Mouse (Mus musculus): ENCODE results near the gene Kdm5b. TPM values are rescaled to one million over a fixed set of nuclear protein-coding genes. Genes with fewer than 3 reads are reported as not detected.

Kdm5b gene
- polyA plus RNA-seq, 1 experiment from 2014 or later = 120 TPM

DNA sequence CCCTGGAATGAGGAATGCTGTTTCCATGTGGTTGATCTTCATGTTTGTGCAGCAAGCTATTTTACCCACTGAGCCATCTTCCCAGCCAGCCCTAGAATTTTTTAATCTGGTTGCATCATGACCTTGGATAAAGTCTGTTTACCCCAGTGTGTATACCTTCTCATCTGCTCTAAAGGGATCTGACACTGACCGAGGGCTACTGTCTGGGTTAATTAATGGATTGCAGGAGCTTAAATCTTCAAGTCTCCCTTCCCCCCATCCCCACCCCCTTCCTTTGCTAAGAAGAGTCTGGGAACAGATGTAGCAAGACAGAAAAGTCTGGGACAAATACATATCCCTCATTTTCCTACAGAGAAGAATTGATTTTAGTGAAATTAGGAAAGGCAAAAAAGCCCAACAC lies 7.5 kb downstream of the Kdm5b start:
- Histone ChIP-seq H3K4me1 (peaks cover 22% of the 10 kb centered on the region), H3K4me3 (no peak overlapping the region)
- 33% methylated on average over 1 of the region's 1 CpGs for WGBS

DNA sequence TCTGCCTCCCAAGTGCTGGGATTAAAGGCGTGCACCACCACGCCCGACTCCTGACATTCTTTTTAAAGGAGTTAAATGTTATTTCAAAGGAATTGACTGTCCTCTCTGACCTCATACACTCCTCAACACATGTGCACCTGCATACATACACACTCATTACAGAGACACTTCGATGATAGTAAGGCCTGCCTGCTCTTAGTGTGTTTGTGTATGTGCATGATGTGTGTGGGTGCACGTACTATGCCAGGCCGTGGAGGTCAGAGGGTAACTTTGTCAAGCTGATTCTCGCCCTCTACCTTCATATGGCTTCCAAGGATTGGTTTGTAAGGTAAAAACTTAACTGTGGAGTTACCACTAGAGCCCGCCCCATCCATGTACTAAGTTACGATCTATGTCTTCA lies 10.2 kb downstream of the Kdm5b start:
- no peak for ATAC-seq (ENCODE audit: low FRiP score)

More for the DNA sequence above, 7.5 kb downstream of the Kdm5b start:
- Histone ChIP-seq H3K36me3 (no peaks in the 10 kb centered on the region), H3K27ac (no peak overlapping the region), H3K9me3 (replicated peaks) (no peaks in the 10 kb centered on the region), H3K4me2 (replicated peaks) (no peak overlapping the region), H3K9ac (no peak overlapping the region), H3K27me3 (no peaks in the 10 kb centered on the region)
- no peak for ATAC-seq (ENCODE audit: low FRiP score)

DNA sequence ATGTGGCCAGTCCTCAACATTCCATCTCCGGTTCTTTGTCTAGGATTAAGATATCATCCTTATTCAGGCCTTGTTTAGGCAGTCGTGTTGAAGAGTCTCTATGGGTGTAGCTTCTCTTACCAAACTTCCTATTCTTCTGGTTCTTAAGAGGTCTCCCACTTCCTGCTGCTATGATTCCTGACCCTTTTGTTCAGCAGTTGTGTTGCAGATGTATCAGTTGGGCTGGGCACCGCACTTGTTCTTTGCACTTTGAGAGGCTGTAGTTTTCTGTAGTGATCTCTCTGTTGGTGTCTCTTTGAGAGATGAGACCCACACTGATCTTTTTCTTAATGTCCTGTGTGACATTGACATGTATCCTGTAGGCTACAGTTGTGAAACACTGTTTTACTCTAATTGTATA lies 10.7 kb downstream of the Kdm5b start:
- H3K4me1 ChIP-seq = peaks cover 5% of the 10 kb centered on the region; the same call in 1 of the 2 replicates
- 57% methylated on average over 3 of the region's 3 CpGs for WGBS
- no peak for ATAC-seq (ENCODE audit: low FRiP score)

More for the DNA sequence above, 10.2 kb downstream of the Kdm5b start:
- no peaks in the 10 kb centered on the region for H3K9me3 ChIP-seq (replicated peaks)
- H3K27me3 ChIP-seq = no peaks in the 10 kb centered on the region
- H3K4me2 ChIP-seq (replicated peaks) = no peak overlapping the region
- no peak overlapping the region for H3K9ac ChIP-seq
- WGBS = 95% methylated on average over 9 of the region's 9 CpGs
- H3K36me3 ChIP-seq = no peaks in the 10 kb centered on the region
- H3K4me1 ChIP-seq = peaks cover 9% of the 10 kb centered on the region; the same call in 1 of the 2 replicates
- H3K27ac ChIP-seq = no peak overlapping the region
- H3K4me3 ChIP-seq = no peak overlapping the region

DNA sequence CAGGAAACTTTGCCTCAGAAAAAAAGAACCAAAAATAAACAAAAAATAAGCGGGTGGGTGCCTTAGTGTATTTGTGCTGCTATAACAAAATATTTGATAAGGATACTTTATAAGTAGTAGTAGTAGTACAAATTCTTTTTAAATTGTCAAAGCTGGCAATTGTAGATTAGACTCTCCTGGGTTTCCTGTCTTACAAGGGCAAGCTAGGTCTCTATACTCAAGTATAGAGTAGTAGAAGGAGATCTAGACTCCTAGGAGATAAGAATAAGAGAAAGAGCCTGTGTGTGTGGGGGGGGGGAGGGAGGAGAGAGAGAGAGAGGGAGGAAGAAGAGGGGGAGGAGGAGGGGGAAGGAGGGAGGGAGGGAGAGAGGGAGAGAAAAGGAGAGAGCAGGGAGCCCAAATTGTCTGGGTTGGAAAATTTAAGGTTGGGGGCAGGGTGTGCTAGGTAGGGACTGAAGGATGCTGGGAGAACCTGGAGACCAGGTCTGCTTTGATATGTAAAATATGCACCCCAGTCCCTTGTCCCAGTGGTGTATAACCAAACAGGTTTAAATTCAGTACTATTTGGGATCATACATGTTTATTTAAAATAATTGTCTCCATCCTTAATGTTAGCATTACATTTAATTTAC lies 13.4 kb downstream of the Kdm5b start:
- H3K9me3 ChIP-seq (replicated peaks) = no peaks in the 10 kb centered on the region
- ATAC-seq (ENCODE audit: low FRiP score) = no peak

More for the DNA sequence above, 10.7 kb downstream of the Kdm5b start:
- Histone ChIP-seq H3K4me3 (no peak overlapping the region), H3K27me3 (no peaks in the 10 kb centered on the region), H3K9ac (no peak overlapping the region), H3K27ac (no peak overlapping the region), H3K9me3 (replicated peaks) (no peaks in the 10 kb centered on the region), H3K36me3 (no peaks in the 10 kb centered on the region), H3K4me2 (replicated peaks) (no peak overlapping the region)

DNA sequence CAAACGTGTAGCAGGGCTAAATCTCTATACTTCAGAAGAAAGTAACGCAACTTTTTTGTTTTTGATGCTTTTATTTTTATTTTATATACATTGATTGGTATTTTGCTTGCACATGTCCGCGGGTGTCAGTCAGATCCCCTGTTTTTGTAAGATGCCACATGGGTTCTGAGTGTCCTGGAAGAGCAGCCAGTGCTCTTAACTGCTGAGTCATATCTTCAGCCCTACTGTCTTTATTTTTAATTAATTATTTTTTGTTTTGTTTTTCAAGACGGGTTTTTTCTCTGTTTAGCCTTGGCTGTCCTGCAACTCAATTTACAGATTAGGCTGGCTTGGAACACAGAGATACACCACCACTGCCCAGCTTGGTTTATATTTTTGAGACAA lies 14.0 kb downstream of the Kdm5b start:
- Histone ChIP-seq H3K9me3 (replicated peaks) (no peaks in the 10 kb centered on the region), H3K4me3 (no peak overlapping the region), H3K4me1 (no peaks in the 10 kb centered on the region), H3K27me3 (no peaks in the 10 kb centered on the region), H3K27ac (no peak overlapping the region), H3K36me3 (no peaks in the 10 kb centered on the region), H3K9ac (no peak overlapping the region), H3K4me2 (replicated peaks) (no peak overlapping the region)
- 81% methylated on average over 5 of the region's 5 CpGs for WGBS
- no peak for ATAC-seq (ENCODE audit: low FRiP score)

More for the DNA sequence above, 13.4 kb downstream of the Kdm5b start:
- Histone ChIP-seq H3K4me2 (replicated peaks) (no peak overlapping the region), H3K9ac (no peak overlapping the region), H3K27ac (no peak overlapping the region), H3K4me3 (no peak overlapping the region), H3K4me1 (no peaks in the 10 kb centered on the region), H3K36me3 (no peaks in the 10 kb centered on the region), H3K27me3 (no peaks in the 10 kb centered on the region)
- 78% methylated on average over 1 of the region's 1 CpGs for WGBS

DNA sequence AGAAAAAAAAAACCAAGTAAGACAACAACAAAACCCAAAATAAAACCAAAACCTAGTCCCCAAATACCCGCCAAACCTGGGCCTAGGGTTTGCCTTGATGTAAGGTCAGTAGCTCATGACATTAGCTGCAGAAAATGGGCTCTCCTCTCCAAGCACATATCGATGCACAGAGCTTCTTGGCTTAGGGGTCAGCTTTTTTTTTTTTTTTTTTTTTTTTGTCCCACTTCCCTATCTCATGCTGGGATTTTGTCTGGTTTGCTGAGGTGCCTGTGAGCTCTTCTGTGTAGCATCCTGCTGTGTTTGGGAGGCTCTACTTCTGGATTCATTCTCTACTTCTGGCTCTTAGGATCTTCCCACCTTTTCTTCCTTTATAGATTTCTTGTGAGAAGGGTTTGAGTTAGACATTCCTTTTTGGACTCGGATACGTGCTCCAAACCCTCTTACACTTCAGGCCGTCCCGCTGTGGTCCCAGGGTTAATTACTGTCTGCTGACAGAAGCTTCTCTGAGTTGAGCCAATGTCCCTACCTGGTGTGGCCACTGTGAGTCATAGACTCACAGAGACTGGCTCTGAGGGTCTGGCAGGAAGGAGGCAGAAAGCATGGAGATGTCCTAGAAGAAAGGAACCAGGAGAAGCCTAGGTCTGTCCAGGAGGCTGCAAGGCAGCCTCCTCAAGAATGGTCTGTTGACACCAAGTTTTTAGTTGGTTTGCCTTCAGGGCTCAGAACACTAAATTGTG lies 17.6 kb downstream of the Kdm5b start:
- Histone ChIP-seq H3K4me1 (0 out of 2 replicates have a peak, but pooled peaks cover 5% of the 10 kb centered on the region), H3K4me2 (replicated peaks) (no peak overlapping the region), H3K9ac (no peak overlapping the region), H3K36me3 (no peaks in the 10 kb centered on the region), H3K9me3 (replicated peaks) (no peaks in the 10 kb centered on the region), H3K4me3 (no peak overlapping the region), H3K27ac (no peak overlapping the region), H3K27me3 (no peaks in the 10 kb centered on the region)
- ATAC-seq (ENCODE audit: low FRiP score) = no peak
- 85% methylated on average over 6 of the region's 6 CpGs for WGBS

DNA sequence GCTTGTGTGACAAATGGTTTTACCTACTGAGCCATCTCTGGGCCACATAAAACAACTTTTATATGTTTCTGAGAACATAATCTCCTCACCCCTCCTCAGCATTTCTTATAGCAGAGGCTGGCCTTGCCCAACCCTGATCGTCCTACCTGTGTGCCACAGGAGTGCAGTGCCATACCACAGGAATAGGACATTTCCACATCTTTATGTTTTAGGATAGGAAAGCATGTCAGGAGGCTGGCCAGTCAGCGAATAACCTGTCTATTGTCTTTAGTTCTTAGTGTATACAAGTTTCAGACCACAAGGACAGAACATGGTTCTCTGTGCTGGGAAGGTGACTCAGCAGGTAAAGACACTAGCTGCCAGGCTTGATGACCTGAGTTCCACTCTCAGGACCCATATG lies 20.8 kb downstream of the Kdm5b start:
- Histone ChIP-seq H3K9me3 (replicated peaks) (no peaks in the 10 kb centered on the region), H3K4me1 (0 out of 2 replicates have a peak, but pooled peaks cover 11% of the 10 kb centered on the region), H3K27me3 (no peaks in the 10 kb centered on the region), H3K9ac (no peak overlapping the region), H3K36me3 (peaks cover 5% of the 10 kb centered on the region), H3K27ac (no peak overlapping the region), H3K4me2 (replicated peaks) (no peak overlapping the region), H3K4me3 (no peak overlapping the region)
- WGBS = 95% methylated on average over 2 of the region's 2 CpGs
- ATAC-seq (ENCODE audit: low FRiP score) = no peak

DNA sequence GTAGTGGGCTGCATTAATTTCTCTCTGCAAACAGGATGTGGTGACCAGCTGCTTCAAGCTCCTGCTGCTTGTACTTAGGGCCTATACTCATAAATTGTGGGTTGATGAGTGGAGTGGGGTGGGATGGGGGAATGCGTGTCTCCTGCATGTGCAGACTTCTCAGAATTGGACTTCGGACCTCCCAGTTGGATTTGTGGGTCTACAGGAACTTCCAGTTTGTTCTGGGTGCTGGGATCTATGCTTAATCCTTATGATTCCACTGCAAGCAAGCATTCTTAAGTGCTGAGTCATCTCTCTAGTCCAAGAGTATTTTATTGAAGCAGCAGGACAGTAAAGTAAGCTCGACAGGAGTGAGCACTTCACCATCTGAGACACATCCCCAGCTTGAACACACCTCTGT lies 23.6 kb downstream of the Kdm5b start:
- WGBS = 79% methylated on average over 3 of the region's 3 CpGs
- peaks cover 15% of the 10 kb centered on the region for H3K36me3 ChIP-seq

DNA sequence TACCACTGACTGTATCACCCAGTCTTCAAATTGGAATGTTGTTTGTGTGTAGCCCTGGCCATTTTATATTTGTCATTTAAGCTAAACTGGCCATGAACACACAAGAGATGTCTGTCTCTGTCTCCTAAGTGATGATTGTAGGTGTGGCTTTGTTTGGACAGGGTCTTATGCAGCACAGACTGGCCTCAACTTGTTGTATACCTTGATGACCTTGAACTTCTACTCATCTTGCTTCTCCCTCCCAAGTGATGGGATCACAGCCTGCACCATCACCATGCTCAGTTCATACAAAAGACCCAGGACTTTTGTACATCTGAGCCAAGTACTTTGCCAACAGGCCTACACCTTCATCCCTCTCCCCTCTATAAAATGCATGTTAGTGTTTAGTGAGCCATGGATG lies 29.7 kb downstream of the Kdm5b start:
- H3K27ac ChIP-seq = no peak overlapping the region
- H3K27me3 ChIP-seq = no peaks in the 10 kb centered on the region
- no peaks in the 10 kb centered on the region for H3K9me3 ChIP-seq (replicated peaks)
- peaks cover 44% of the 10 kb centered on the region for H3K36me3 ChIP-seq
- H3K4me3 ChIP-seq = no peak overlapping the region
- no peak overlapping the region for H3K9ac ChIP-seq
- ATAC-seq (ENCODE audit: low FRiP score) = no peak
- no peaks in the 10 kb centered on the region for H3K4me1 ChIP-seq
- no peak overlapping the region for H3K4me2 ChIP-seq (replicated peaks)

More for the DNA sequence above, 23.6 kb downstream of the Kdm5b start:
- Histone ChIP-seq H3K9me3 (replicated peaks) (no peaks in the 10 kb centered on the region), H3K4me1 (0 out of 2 replicates have a peak, but pooled peaks cover 11% of the 10 kb centered on the region), H3K4me2 (replicated peaks) (no peak overlapping the region), H3K4me3 (no peak overlapping the region), H3K9ac (no peak overlapping the region), H3K27ac (no peak overlapping the region), H3K27me3 (no peaks in the 10 kb centered on the region)
- ATAC-seq (ENCODE audit: low FRiP score) = no peak

DNA sequence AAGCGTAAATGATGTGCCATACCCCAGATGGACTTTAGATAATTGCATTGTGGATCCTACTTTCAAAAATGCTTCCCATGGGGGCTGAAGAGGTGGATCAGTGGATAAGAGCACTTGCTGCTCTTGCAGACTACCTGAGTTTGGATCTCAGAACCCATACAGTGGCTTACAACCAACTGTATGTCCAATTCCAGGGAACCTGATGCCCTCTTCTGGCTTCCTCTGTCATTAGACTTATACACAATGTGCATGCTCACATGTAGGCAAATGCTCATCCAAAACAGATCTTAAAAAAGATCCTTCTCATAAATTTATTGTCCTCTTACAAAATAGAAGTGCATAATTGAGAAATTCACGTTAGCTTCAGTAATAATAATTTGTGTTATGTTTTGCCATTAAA lies 31.8 kb downstream of the Kdm5b start:
- 95% methylated on average over 2 of the region's 2 CpGs for WGBS
- no peak for ATAC-seq (ENCODE audit: low FRiP score)
- H3K36me3 ChIP-seq = peaks cover 47% of the 10 kb centered on the region

DNA sequence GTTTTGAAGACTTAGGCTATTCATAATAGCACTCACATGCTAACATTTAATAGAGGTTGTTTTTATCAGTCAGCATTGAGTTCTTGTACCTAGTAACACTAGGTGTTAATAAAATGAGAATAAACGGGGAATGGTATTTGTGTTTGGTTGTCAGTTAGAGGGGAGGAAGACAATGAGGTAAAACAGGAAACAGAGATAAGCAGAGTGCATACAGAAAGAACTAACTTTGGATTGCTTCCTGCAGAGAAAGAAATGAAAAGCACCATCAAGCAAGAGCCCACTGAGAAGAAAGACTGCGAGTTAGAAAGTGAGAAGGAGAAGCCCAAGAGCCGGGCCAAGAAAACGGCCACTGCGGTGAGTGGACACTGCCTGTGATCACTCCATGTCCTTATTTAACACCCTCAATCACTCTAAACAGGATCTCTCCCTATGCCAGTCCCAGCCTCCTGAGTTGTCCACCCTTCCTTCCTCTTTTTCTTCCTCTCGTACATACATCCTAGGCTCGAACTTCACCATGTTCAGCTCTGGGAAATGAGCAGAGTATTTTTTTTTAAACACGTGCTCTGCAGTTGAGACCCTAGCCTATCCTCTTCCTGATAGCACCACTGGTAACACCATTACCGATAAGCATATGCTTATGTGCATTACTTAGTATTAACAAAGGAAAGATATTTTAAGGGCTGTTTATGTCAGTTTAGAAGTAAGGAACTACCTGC lies 37.5 kb downstream of the Kdm5b start:
- Histone ChIP-seq H3K4me3 (no peak overlapping the region), H3K9me3 (replicated peaks) (no peaks in the 10 kb centered on the region), H3K4me2 (replicated peaks) (no peak overlapping the region), H3K27me3 (no peaks in the 10 kb centered on the region), H3K36me3 (peaks cover 74% of the 10 kb centered on the region), H3K4me1 (no peaks in the 10 kb centered on the region), H3K9ac (no peak overlapping the region), H3K27ac (no peak overlapping the region)
- no peak for ATAC-seq (ENCODE audit: low FRiP score)
- 91% methylated on average over 9 of the region's 9 CpGs for WGBS

More for the DNA sequence above, 31.8 kb downstream of the Kdm5b start:
- Histone ChIP-seq H3K9me3 (replicated peaks) (no peaks in the 10 kb centered on the region), H3K27me3 (no peaks in the 10 kb centered on the region), H3K4me3 (no peak overlapping the region), H3K4me2 (replicated peaks) (no peak overlapping the region), H3K9ac (no peak overlapping the region), H3K27ac (no peak overlapping the region), H3K4me1 (no peaks in the 10 kb centered on the region)

DNA sequence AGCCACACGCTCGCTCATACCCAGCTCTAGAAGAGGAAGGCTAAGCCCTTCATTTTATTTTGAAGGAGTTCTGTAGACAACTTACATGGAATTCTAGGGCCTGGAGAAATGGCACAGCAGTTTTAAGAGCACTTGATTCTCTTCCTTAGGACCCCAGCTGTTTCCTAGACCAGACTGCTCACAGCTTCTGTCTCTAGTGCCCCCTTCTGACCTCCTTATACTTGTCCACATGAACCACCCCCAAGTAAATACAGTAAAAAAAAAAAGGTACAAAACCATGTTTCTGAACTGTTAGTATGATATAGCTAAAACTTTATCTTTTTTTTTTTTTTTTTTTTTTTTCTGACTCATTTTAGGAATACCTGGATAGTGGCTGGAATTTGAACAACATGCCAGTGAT lies 44.1 kb downstream of the Kdm5b start:
- Histone ChIP-seq H3K9me3 (replicated peaks) (no peaks in the 10 kb centered on the region), H3K4me2 (replicated peaks) (no peak overlapping the region), H3K9ac (no peak overlapping the region), H3K27ac (no peak overlapping the region), H3K27me3 (no peaks in the 10 kb centered on the region), H3K4me3 (no peak overlapping the region), H3K36me3 (peaks cover 81% of the 10 kb centered on the region), H3K4me1 (no peaks in the 10 kb centered on the region)
- no peak for ATAC-seq (ENCODE audit: low FRiP score)
- 96% methylated on average over 2 of the region's 2 CpGs for WGBS
